Mouse (Mus musculus) thymus, adult 2 months (tissue): ENCODE measurements around the gene Tanc1.

Experiments used
- CTCF ChIP-seq: fragments of 200-500 bp; IDR thresholded peaks from 2 replicates; pipeline ENCODE4 v1.5.1; 2012; ENCODE audit warnings: mild to moderate bottlenecking, control low read depth, low read length, moderate library complexity, borderline replicate concordance; ENCODE audit not compliant: control insufficient read depth, poor library complexity, insufficient read depth; ENCODE audit errors: extremely low read depth
- POLR2A ChIP-seq: fragments of 200-500 bp; IDR thresholded peaks from 2 replicates; pipeline ENCODE4 v1.6.1; 2012; ENCODE audit warnings: mild to moderate bottlenecking, low read length, control low read depth, moderate library complexity; ENCODE audit not compliant: control insufficient read depth, poor library complexity, insufficient read depth; ENCODE audit errors: extremely low read depth

GRCm38 (mm10) chr2:59642722-59643121, 30.9 kb downstream of the Tanc1 start:
- TF ChIP-seq CTCF (no peak), POLR2A (no peak)
